Mouse (Mus musculus) lung, postnatal 0 days (tissue): ENCODE measurements at regions not wholly inside any gene's neighbourhood (a gene's known extent, or its start where the extent isn't known, plus 50 kb on each side); places are given as distances from the start of the nearest gene placed in this dataset.

Experiments
- CTCF ChIP-seq: IDR thresholded peaks from 2 replicates; pipeline ENCODE4 v1.5.1; 2016; ENCODE audit warnings: antibody characterized with exemption, mild to moderate bottlenecking
- EP300 ChIP-seq: IDR thresholded peaks from 2 replicates; pipeline ENCODE4 v1.6.1; 2016; ENCODE audit warnings: antibody characterized with exemption, mild to moderate bottlenecking, control low read depth

DNA sequence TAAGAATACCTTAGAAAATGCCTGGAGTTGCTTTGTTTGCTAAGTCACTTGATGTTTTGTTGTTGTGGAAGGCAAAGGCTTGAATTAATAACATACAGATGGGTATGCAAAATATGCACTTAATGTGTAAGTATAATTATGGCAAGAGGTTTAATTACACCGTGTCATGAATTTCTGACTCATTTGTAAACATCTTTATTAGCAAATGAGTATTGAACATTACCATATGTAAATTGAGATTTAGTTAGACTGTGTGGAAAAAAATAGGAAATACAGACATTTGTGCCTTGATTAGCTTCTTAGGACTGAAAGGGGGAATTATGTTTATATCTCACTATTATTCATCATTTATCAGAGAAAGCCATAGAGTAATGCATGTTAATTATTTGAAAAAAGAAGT, 544.0 kb upstream of the Jag1 start:
- TF ChIP-seq EP300 (no peak), CTCF (no peak)
